Mouse (Mus musculus) hematopoietic stem cell, adult 5-6 weeks (primary cell): ENCODE measurements around the gene Fam185a. TPM values are rescaled to one million over a fixed set of nuclear protein-coding genes. Genes with fewer than 3 reads are reported as not detected.
A peak's percentile ranks its signal among the peaks of the same experiment; 100 is the strongest.

Experiments used
- ATAC-seq, 2 experiments: fragments of 125-278 bp in 1 of 2; replicated peaks in 1 of 2; 2 replicates each; pipeline ENCODE4 v1.8.0; 2016 to 2017; ENCODE audit warnings: inconsistent platforms in 2 of 2, mild to moderate bottlenecking in 2 of 2, moderate number of reproducible peaks in 2 of 2, low read depth in 1 of 2, moderate TSS enrichment in 1 of 2; ENCODE audit not compliant: low FRiP score in 2 of 2, poor library complexity in 2 of 2, severe bottlenecking in 2 of 2, insufficient read depth in 1 of 2, low TSS enrichment in 1 of 2
- total RNA-seq: library from RNA; stranded (forward); fragments of 172-1452, 232-1000 nt; gene quantifications from 2 replicates; pipeline ENCODE4 v1.2.3, GENCODE M21; 2017

Gene Fam185a
- total RNA-seq: 13.8 and 17.0 TPM in 2 replicates

DNA sequence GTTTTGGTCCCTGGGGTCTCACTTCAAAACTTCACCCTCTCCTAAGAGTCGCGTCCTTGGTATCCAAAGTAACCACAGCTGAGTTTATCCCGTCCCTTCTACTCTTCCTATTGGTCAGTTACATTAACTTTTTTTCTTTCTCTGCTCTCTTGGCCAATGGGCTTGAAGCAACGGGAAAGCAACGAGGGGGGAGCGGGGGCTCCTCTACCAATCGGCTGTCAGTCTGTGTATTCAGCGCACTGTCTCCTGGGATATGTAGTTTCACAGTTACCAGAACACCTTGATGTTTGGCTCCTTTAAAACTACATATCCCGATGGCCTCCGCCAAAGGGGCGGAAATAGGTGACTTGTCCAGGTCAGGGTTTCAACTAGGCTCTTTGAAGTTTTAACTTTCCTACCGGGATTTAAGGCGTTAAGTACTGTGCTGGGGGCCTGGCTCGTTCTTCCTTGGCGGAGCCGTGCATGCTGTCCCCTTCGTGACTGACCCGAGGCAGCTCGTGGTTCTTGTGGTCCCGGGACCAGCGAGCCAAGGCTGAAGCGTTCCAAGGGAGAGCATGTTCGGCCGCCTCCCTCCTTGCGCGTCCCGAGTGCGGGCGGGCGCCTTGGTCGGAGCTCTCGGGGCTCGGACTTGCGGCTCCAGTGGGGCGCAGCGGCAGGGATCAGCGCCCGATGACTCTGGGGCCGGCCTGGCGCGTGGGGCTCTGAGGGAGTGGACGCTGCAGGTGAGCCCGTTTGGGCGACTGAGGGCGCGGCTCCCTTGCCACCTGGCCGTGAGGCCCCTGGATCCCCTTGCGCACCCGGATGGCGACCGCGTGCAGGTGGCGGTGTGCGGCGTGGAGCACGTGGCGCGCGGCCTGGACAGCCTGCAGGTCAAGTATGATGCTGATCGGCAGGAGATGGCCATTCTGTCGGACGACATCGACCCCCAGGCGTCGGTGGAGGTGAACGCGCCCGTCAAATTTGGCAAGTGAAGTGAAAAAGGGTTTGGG is at the start of gene Fam185a, which contains the start of gene Ccdc146:
Fam185a (plus strand) TSS at position 345 of the 989 bp plus-strand sequence.
Ccdc146 (minus strand) TSS at position 64 of the 989 bp plus-strand sequence.
- ATAC-seq: peak; percentile 99 to 100

DNA sequence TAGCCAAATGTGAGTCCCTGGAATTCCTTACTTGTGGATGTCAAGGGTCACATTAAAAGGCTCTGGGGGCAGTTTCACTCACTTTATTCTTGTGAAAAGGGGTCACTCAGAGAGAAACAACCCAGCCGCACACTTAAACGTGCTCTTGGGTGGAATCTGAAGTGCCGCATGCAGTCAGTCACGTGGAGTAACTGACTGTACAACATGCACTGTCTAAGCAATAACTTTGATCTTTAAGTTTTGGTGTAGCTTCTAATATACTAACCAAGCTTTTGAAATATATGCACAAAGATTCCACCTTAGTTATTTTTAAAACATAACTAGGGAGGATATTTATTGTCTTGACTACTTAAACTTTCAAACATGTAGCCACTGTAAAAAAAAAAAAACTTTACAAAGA is 47.8 kb upstream of the Fam185a start:
- no peak for ATAC-seq

DNA sequence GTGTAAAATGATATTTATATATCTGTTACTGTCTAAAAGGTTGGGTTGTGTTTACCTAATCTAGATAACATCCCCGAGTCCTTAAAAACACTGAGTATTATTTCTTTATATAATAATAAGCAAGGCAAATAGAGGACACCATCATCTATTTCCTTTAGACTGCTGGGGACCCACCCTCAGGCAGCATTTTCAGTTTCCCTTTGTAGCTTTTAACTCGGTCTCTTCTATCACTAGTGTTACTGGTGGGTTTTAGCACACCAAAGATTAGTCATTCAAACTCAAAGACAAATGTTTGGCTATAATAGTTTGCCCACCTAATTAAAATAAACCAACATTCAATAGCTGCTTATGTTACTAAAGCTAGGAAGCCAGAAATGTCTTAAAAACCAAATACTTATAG is 46.4 kb upstream of the Fam185a start:
- ATAC-seq: no peak

DNA sequence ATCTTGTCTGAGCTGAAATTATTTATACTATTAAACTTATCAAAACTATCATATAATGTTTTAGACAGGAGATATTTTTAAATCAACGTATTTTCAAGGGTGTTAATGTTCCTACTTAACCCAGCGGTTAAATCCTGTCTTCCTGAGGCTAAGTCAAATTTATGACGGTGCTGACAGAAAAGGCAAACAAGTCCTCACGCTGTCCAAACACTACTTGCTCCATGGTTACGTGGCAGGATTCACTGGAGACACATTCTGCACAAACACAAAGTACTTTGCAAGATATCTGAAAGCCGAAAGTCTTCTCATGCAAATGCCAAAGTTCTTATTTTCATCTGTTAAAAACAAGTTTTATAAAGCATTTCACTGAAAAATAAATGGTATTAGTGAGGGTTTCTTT is 42.8 kb upstream of the Fam185a start:
- ATAC-seq: no peak

DNA sequence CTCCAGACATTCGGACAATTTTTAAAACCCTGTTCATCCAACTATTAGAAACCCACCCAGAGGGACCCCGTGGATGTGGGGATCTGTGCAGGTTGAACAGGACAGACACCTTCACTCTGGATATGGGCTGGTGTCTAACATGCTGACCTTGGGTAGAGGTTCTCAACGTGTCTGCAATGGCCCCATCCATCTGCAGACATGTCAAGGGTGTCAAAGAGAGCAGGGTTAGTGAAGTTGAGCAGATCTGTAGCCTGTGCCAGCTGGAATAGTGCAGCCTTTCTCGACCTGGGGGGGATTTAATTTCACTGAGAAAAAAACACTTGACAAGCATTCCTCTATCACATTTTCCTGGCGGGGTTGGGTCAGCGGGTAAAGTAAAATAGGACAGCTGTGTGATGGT is 42.1 kb upstream of the Fam185a start:
- ATAC-seq: no peak

DNA sequence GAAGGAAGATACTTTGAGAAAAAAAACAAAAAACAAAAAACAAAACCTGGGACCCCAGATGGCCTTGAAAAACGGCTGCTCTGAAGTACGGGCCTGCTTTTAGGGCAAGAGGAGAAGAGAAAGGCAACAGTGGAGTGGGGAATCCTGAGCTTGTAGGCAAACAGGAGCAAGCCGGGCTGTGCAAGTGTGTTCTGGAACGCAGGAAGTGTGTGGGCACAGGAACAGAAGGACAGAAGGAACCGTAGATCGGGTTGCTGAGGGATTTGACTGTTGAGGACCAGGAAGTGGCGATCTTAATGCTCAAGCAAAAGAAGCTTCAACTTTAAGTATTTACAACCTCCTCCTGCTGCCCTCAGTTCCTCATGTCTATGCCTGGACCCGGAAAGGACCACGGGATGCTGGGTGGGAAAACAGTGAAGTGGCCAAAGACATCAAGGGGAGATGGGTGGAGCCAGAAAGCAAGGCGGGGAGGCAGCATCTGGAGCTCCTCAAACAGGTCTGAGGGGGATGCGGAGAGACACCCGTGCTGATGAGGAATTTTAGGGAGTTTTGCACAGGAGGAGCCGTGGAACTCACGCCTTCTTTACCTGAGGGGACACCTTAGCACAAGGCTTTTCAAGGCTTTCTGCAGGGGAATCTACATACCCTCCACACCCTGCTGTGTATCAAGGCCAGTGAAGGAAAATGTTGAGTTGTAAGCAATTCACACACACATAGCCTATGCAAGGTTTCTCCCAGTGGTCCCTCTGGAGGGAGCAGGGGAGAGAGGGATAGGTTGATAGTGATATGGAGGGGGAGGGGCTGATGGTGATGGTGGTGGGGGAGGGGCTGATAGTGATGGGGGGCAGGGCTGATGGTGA is 41.1 kb upstream of the Fam185a start:
- peak in 1 of 2 experiments; percentile 16; a peak in 1 of 4 replicates for ATAC-seq

DNA sequence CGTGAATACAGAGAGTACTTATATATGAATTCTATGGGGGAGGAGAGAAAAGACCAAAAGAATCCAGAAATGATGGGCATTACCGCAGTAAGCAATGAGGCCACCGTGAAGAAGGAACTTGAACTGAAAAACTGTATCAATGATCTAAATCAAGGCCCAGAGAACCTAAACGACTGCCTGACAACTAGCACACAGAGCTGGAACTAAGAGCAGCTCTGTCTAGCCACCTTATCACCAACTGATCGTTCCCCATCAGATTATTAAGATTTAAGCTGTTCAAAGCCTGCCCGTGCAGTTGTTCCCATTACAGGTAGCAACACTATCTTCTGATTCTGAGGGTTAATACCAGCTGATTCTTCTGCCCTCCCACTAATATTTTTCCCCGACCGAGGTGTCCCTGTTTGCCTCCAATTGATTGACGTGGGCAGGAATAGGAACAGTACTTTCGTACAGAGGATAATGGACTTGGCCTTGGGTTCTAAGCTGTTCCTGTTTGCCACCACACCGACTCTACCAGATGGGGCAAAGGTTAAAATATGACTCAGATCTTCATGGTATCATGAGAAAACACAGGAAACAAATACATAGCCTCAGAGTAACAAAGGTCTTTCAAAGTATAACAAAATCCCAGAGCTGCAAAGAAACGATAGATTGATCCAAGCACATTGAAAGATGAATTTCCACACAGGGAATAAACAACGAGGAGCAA is 40.4 kb upstream of the Fam185a start:
- ATAC-seq: no peak

DNA sequence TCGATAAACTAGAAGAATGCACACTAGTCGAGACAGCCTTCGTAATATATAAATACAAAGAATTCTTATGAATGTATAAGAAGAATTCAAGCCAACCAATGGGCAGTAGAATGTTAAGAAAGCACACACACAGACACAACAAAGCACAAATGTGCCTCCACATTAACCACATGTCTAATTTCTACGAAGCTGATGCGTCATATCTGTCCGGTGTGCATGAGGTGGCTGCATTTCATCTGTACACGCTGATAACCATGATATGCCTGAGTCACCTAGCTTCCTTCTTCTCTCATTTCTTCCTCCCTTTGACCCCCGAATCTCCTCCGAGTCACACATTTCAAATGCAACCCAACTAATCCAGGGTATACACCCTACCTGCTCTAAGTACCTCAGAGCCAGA is 39.8 kb upstream of the Fam185a start:
- ATAC-seq: no peak

DNA sequence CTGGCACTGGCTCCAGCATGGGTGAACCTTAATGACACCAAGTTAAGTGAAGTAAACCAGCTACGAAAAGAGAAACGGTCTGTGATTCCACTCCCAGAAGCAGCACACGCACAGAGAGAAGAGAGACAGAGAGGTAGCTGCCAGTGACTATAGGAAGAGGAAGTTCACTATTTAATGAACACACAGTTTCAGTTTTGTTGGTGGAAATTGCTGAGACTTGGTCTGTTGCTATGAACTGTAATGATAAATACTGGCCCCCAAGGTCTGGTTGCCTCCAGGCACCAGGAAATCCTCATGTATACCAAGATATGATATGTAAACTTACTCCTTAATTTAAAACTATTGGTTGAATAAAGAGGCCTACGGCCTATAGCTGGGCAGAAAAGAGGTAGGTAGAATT is 38.3 kb upstream of the Fam185a start:
- ATAC-seq: peak; percentile 58 to 73

DNA sequence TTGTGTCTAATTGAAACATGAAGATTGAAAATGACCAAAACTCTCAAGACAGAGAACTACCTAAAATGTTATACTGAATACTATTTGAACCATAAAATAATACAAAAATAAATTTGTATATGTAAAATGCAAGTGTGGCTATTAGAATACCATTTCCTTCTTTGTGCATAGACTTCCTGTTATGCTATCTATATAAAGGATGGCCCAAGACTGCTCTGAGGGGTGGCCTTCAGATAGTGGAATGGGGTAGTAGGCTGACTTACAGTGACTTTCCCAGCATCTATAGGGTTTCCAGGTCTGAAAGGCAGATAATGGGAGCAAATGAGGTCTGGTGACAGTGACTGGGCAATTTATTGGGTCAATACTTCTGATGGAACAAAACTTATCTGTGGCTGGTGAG is 37.4 kb upstream of the Fam185a start:
- no peak for ATAC-seq

DNA sequence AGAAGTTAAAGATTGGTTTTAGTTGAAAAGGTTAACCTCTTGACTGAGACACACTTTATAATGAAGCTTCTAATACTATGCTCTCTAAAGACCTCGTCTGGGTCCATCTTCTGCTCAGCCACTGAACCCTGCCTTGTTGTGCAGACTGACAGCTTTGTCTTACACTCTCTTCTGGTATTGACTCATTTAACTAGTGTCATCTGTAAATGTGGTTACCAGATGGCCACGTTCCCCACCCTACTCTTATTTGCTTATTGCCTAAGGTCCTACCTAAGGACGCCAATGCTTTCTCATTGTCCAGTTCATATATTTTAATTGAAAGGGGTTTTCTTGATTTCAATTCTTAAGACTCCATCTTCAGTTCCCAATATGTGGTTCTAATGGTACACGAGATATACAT is 35.9 kb upstream of the Fam185a start:
- ATAC-seq: no peak

DNA sequence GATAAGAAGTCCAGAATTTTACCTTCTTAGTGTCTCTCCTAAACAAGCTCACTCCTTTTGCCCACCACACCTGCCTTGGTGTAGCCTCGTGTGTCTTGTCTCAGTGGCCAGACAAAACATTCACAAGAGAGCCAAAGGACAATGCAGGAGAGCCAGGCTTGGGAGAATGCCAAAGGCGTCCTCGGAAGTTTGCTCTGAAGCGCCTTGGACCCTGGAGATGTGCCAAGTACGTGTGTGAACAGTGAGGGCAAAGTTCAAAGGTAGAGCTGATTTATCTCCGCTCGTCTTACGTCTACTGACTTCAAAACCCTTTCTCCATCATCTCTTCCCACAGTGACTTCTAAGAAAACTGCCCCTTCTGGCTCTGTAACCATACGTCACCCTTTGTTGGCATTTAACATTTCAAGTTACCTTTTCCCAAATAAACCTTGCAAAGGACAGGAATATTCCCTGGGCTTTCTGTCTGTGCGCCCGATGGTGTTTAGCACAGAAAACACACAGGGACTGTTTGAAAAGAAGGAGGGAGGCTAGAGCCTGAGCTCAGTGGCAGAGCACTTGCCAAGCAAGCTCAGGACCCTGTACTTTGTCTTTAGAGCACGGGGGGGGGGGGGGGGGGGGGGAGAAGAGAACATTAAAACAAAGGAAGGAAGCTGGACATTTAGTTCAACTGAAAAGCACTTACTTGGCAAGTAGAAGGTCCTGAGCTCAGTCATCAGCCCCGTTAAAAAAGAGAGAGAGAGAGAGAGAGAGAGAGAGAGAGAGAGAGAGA is 33.0 kb upstream of the Fam185a start:
- no peak for ATAC-seq

DNA sequence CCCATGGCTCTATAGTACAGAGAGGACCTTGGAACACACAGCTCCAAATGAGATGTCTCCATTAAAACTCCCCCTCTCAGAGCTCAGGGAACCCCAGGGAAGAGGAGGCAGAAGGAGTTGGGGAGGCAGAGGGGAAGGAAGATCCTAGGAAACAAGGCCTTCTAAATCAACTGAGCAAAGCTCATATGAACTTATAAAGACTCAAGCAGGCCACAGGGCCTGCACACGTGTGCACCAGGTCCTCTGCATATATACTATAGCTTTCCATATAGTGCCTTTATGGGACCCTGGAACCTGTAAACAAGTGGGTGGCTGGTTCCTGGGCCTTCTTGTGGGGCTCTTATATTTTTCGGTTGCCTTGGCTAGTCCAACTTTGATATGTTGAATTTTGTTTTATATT is 30.2 kb upstream of the Fam185a start:
- ATAC-seq: no peak

DNA sequence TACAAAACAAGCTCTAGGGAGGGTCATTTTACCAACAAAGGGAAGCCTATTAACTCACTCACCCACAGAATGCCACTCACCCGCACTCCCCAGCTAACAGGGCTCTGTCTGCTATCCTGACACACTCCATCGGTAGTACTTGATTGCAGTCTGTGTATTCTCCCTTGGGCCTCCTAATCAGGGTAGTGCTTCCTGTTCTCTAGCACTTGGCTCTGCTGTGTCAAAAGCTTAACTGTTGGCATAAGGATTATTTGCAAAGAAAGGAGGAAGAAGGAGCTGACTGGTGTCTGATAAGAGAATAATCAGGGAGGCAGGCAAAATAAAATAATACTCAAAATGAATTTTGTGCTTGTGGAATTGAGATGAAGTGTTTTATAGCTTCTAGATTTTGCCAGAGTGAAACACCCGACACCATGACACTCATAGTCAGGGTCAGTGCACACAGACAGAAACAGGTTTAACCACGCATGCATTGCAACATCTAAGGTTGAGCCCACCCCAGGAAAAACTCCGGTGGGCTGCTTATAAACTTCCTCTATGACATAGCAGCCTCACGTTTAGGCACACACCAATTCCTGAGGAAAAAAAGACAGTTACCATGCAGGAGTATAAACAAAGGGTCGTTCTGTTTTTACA is 29.4 kb upstream of the Fam185a start:
- ATAC-seq: peak; percentile 94

DNA sequence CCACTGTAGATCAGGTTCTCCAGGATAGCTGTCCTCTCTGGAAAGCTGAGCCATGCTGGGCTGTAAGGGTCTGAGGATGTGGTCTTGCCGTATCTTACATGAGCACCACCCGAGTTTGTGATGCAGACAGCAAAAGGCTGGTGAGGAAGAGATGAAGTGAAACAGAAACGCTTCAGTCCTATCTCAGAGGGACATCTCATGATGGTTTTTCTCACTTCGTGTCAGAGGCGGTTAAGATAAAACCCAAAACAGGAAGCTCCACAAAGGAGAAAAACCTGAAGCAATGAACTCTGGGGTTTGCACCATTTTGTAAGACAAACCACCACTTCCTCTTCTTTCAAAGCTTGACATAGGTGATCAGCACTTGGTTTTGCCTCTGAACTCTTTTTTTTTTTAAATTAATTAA is 13.5 kb upstream of the Fam185a start:
- peak; percentile 94 to 96 for ATAC-seq

DNA sequence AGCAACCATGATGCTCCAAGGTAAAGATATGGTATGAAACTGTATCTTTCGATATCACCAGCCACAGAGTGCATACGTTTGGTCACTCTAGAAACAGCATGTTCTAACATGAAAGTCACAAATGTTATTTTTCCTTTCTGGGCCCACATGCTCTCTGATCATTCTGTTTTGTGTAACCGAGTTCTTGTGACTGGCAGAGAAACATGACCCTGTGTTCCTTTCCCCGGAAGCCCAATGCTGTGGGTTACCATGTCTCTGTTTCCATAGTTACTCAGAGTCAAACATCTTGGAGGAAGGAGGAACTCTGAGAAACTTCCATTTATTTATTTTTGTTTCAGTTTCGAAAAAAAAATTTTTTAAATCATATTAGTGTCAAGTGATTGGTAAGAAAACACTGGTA is 12.7 kb upstream of the Fam185a start:
- ATAC-seq: peak; percentile 66 to 77
